Mouse (Mus musculus): ENCODE measurements around the gene Sec61b.

DNA sequence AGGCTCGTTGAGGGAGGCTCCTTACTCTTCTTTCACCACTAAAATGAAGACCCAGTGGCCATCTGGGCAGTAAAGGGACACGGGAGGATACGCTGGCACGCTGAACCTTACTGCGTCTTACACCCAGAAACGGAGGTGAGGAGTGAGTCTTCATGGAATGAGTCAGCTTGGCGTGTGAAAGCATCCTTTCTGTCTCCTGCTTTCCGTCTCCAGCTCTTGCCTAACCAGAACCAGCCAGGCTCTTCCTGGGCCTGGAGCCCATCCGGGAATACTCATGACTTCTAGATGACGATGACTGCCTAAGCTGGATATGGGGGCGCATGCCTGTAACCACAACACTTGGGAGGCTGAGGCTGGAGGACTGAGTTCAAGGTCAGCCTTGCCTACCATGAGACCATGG, 33.5 kb upstream of the Sec61b start:
- no peak for TF ChIP-seq CTCF (IDR thresholded peaks at IDR 0.05; ENCODE audit: low read depth)
- no peak for TF ChIP-seq EP300 (IDR thresholded peaks at IDR 0.05; ENCODE audit: low read depth)

All from liver, embryonic 14.5 days (tissue).